Mouse (Mus musculus) lung, postnatal 36 days (tissue): ENCODE results near the gene Dcaf12.

Experiments used
- DNase-seq: peaks from one replicate; pipeline ENCODE4 v3.0.0; 2022; ENCODE audit warnings: mixed read lengths

The Dcaf12 gene

GRCm38 (mm10) chr4:41310567-41311563 is 3.8 kb downstream of the Dcaf12 start:
- peak; percentile 65 for DNase-seq

GRCm38 (mm10) chr4:41307406-41307805 is 7.3 kb downstream of the Dcaf12 start:
- no peak for DNase-seq

GRCm38 (mm10) chr4:41304302-41304701 is 10.4 kb downstream of the Dcaf12 start:
- DNase-seq: peak; percentile 26

GRCm38 (mm10) chr4:41303671-41304070 is 11.0 kb downstream of the Dcaf12 start:
- DNase-seq: no peak

GRCm38 (mm10) chr4:41298976-41299375 is 15.7 kb downstream of the Dcaf12 start:
- DNase-seq: no peak

- DNase-seq: no peak
Observed at GRCm38 (mm10) chr4:41295960-41296359, 18.7 kb downstream of the Dcaf12 start.

GRCm38 (mm10) chr4:41295507-41295906 is 19.2 kb downstream of the Dcaf12 start:
- DNase-seq: no peak

GRCm38 (mm10) chr4:41293907-41294306 is 20.8 kb downstream of the Dcaf12 start:
- DNase-seq: no peak

- DNase-seq: no peak
Observed at GRCm38 (mm10) chr4:41289802-41290201, 24.9 kb downstream of the Dcaf12 start.

- DNase-seq: peak; percentile 72
Observed at GRCm38 (mm10) chr4:41286420-41286819, 28.3 kb downstream of the Dcaf12 start.

- DNase-seq: peak; percentile 59
Observed at GRCm38 (mm10) chr4:41284087-41284486, 30.6 kb downstream of the Dcaf12 start.

- DNase-seq: no peak
Observed at GRCm38 (mm10) chr4:41275927-41276326, 38.8 kb downstream of the Dcaf12 start.

- DNase-seq: peak; percentile 100
Observed at GRCm38 (mm10) chr4:41274980-41275850, 39.5 kb downstream of the Dcaf12 start, which contains the start of gene Ubap2. Ubap2 (minus strand) TSS chr4:41275144.

GRCm38 (mm10) chr4:41274377-41274979 is 40.2 kb downstream of the Dcaf12 start:
- DNase-seq: no peak

- DNase-seq: no peak
Observed at GRCm38 (mm10) chr4:41268133-41268532, 46.6 kb downstream of the Dcaf12 start.

- DNase-seq: peak; percentile 25
Observed at GRCm38 (mm10) chr4:41266350-41266749, 48.3 kb downstream of the Dcaf12 start.

- DNase-seq: no peak
Observed at GRCm38 (mm10) chr4:41260691-41261090, 54.0 kb downstream of the Dcaf12 start.

- DNase-seq: no peak
Observed at GRCm38 (mm10) chr4:41259019-41259418, 55.7 kb downstream of the Dcaf12 start.

- no peak for DNase-seq
Observed at GRCm38 (mm10) chr4:41257752-41258151, 56.9 kb downstream of the Dcaf12 start.

- DNase-seq: no peak
Observed at GRCm38 (mm10) chr4:41255564-41256210, 59.0 kb downstream of the Dcaf12 start.

- DNase-seq: no peak
Observed at GRCm38 (mm10) chr4:41253756-41254155, 60.9 kb downstream of the Dcaf12 start.

GRCm38 (mm10) chr4:41245408-41245807 is 69.3 kb downstream of the Dcaf12 start:
- no peak for DNase-seq
